Mouse (Mus musculus) heart, adult 9 months (tissue): ENCODE data around the gene Gamt.
"Not testable (repeated sequence)": the region's sequence is repeated elsewhere in the genome, so short reads cannot be mapped to it uniquely, and the experiment has no call there.

Experiments used
- DNase-seq, 2 experiments: peaks; one replicate each; pipeline ENCODE4 v3.0.0; 2022; ENCODE audit warnings: low spot score in 2 of 2

The Gamt gene

DNA sequence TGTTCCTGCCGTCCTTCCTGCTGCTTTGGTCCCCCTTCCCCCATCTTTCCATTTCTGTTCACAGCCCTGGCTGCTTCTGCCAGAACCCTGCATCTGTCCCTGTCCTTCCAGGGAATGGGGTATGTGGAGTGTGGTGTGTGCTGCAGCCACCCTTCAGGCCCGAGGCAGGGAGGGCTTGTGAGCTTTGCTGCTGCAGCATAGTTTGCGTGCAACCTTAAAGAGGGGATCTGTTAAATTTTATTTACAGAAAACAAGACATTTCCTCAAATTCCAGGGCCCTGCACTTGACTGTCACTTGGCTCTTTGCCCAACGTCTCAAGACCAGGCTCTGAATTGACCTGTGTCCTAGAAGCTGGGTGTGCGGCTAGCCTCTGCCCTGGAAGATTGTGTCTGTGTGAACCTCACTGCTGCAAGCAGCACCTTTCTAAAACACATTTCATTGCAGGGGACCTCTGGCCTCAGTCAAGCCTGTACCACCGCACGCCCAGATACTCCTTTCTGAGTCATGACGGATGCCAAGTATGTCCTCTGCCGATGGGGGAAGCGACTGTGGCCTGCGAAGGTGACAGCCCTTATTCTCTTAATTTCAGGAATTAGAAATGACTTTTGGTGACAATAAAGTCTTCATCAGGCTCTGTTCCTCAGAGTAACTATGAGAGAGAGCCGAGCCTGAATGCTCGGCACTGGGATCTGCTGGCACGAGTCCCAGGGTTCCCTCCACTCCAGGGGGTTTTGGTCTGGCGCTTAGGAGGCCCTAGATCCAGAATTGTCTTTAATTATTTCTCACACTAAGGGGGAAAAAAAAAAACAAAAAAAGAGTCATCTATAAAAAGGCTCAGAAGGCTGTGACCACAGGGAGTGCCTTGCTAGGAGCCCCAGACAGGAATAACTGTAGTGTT is 32.7 kb downstream of the Gamt start:
- no peak for DNase-seq

DNA sequence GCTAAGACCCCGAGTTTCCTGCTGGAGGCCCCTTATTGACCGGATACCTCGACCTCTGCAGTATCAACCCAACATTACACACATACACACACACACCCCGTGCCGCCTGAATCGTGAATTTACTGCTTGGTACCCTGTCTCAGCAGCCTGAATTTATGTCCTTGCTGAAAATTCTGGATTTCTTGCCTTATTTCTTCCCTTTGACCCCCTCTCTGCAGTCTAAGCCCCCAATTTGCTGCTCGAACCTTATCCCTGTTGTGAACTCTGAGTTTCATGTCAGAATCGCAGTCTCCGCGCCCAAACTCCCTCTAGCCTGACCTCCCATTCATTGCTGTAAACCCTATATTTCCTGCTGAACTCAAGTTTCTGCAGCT is 33.7 kb downstream of the Gamt start:
- DNase-seq = no peak

DNA sequence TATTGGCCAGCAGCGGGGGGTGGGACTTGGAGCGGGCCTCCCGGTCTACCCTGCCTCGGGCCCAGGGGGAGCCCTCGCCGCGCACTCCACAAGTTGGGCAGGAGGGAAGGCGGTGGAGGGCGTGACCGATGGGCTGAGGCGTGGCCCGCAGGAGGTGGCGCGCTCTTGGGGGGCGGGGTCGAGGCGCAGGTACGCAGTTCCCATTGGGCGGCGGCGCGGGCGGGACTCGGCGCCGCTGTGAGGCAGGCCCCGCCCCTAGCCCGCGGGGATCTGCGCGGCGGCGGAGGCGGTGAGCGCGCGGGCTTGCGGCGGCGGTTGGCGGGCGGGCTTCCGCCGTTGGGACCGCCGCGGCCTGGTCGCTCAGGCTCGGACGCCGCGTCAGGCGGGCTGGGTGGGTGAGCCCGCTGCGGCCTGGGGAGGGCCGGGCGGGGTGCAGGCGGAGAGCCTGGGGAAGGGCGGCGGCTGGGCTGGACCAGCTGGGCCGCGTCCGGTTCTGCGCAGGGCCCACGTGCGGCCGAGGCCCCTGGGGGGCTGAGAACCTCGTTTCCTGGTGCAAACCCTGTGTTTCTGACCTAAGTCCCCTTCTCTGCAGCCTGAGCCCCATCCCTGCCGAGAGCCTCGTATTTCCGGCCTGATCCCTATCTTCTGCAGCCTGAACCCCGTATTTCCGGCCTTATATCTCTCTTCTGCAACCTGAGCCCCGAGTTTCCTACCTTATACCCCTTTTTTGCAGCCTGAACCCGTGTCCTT is 34.2 kb downstream of the Gamt start, which contains the start of gene Mum1:
TSS of gene Mum1 (plus strand) at position 19 of the 750 bp plus-strand sequence.
- peak; percentile 99 to 100 for DNase-seq

DNA sequence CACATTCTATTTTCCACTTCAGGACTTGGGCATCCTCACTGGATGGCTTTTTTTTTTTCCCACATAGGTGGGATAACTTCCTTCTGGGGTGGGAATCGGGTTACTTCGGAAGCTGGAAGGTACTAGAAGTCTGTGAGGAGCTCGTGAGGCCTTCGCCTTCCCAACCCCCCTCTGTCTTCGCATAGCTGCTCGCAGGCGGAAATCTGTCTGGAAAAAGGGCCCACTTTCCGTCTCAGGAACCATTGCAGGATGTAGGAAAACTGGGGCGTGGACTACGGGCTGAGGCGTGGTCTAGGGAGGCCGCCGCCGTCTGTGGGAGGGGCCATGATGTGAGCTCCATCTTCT is 34.8 kb downstream of the Gamt start:
- DNase-seq = no peak

DNA sequence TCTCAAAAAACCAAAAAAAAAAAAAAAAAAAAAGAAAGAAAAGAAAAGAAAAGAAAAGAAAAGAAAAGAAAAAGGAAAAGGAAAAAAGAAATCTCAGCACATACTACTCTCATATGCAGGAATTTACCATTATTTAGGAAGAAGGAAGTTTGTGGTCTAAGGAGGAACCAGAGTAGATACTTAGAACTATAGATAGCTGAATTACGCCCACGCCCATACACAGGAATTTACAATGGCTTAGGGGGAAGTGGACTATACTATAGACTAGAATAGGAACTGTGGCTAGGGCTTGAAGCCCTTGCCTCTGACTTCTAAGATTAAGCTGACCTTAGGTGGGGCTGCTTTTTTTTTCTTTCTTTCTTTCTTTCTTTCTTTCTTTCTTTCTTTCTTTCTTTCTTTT is 37.7 kb downstream of the Gamt start:
- DNase-seq = not testable (repeated sequence)

DNA sequence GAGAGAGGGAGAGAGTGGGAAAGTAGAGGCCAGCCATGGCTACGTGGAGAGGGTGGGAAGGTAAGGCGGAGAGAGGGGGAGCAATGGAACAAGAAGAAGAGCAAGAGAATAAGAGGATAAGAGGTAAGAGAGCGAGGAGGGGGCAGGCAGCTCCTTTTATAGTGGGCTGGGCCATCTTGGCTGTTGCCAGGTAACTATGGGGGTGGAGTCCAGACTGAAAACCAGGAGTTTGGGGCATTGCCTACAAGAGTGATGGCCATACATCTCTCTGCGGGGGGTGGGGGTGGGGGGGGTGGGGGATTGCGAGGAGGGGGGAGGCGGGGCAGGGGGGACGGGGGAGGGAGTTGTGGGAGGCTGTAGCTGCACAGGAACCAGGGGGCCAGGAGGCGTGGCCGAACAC is 40.1 kb downstream of the Gamt start:
- no peak for DNase-seq

DNA sequence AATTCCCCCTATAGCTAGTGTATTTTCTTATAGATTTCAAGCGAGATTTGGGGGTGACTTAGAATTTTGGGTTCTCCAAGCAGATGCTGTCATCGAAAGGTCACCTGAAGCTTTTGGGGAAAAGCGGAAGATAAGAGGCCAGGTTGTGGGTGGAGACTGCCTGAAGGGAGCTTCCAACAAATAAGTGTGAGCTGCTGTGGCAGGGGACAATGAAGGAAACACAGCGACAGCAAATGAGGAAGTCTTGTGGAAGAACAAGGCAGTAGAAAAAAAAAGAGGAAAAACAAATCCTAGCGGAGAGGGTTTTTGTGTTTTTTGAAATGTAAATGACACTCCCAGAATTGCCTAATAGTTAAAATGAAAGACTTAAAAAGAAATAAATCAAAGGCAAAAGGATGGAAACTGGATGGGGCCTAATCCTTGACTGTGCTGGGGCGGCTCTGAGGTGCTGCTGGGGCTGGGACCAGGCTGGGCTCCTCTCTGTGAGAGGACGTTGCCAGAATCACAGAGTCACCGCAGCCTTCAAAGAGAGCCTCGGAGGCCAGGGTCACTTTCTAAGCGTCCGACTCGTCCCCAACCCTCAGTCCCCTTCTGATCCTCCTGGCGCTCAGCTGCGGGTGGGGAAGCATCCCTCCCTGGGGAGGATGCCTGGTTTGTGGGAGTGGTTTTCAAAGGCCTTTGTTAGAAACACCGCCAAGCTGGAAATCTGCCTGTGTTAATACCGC is 45.6 kb downstream of the Gamt start:
- no peak for DNase-seq

DNA sequence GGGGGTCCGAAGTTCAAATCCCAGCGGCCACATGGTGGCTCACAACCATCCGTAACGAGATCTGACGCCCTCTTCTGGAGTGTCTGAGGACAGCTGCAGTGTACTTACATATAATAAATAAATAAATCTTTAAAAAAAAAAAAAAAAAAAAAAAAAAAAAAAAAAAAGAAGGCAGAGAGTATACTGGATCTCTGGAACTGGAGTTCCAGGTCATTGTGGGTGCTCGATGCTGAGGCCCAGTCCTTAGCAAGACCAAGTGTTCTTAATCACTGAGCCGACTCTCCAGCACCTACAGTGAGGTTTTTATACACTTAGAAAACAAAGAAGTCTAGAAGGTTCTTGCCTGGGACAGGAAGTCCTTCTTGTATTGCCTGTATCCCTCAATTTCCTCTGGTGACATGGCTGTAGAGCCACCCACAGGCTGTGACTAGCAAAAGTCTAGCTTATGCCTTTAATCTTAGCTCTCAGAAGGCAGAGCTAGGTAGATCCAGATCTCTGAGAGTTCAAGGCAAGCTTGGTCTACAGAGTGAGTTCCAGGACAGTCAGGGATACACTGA is 49.2 kb downstream of the Gamt start:
- DNase-seq = not testable (repeated sequence)

DNA sequence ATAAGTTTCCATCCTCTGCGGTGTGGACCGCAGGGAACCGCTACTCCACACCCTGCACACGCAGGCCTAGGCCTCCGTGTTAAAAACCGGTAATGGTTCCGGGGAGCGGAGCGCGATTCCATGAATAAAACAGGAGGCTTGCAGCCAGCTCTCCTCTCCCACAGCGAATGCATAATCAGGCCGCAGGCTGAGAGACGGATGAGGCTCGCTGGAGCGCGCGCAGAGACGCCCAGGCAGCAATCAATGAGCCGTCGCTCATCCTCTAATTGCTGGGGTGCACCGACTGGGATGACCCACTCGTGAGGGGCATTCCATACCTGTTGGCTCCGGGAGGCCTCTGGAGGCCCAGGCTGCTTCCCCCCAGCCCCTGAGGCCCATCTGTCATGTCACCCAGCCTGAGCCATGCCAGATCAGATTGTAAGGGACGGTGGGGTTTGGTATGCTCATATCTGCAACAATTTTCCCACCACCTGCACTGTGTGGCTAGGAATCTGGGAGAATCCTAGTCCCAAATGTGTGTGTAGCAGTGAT is 51.9 kb downstream of the Gamt start:
- no peak for DNase-seq

DNA sequence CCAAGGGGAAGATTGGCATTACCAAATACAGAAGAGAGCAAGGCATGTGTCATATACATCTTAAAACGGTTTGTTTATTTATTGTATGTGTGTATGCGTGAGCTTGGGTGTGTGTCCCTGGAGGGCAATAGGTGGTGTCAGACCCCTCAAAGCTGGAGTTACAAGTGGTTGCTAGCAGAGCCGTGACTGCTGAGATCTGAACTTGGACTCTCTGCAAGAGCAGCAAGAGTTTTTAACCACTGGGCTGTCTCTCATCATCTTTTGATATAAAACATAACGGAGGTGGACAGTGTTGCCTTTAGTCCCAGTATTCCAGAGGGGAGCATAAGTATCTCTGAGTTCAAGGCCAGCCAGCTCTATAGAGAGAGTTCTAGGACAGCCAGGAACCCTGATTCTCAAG is 52.6 kb downstream of the Gamt start:
- DNase-seq = no peak
